Mouse (Mus musculus): Measurements from ENCODE around the gene Rai1.

Gene Rai1

GRCm38 (mm10) chr11:60193556-60193955 is 88.7 kb downstream of the Rai1 start:
- no peak for DNase-seq

GRCm38 (mm10) chr11:60195108-60195507 is 90.3 kb downstream of the Rai1 start:
- DNase-seq: no peak

- DNase-seq: no peak
Measured at GRCm38 (mm10) chr11:60196344-60196743, 91.5 kb downstream of the Rai1 start.

- DNase-seq: no peak
Measured at GRCm38 (mm10) chr11:60197998-60198619, 93.3 kb downstream of the Rai1 start.

GRCm38 (mm10) chr11:60198651-60199050 is 93.8 kb downstream of the Rai1 start:
- DNase-seq: no peak

GRCm38 (mm10) chr11:60199702-60200184 is 94.9 kb downstream of the Rai1 start:
- peak; percentile 88 for DNase-seq

GRCm38 (mm10) chr11:60200384-60200783 is 95.6 kb downstream of the Rai1 start:
- DNase-seq: no peak

GRCm38 (mm10) chr11:60202710-60203638 is 98.2 kb downstream of the Rai1 start:
- DNase-seq: no peak

GRCm38 (mm10) chr11:60205026-60205425 is 100.2 kb downstream of the Rai1 start:
- no peak for DNase-seq

- no peak for DNase-seq
Measured at GRCm38 (mm10) chr11:60206207-60206606, 101.4 kb downstream of the Rai1 start.

- DNase-seq: no peak
Measured at GRCm38 (mm10) chr11:60208201-60208600, 103.4 kb downstream of the Rai1 start.

- no peak for DNase-seq
Measured at GRCm38 (mm10) chr11:60208712-60209111, 103.9 kb downstream of the Rai1 start.

GRCm38 (mm10) chr11:60209217-60209932 is 104.6 kb downstream of the Rai1 start:
- peak; percentile 65 for DNase-seq

- DNase-seq: no peak
Measured at GRCm38 (mm10) chr11:60209933-60210249, 105.1 kb downstream of the Rai1 start.

GRCm38 (mm10) chr11:60210305-60210724 is 105.5 kb downstream of the Rai1 start:
- DNase-seq: peak; percentile 84

GRCm38 (mm10) chr11:60211152-60211551 is 106.3 kb downstream of the Rai1 start:
- no peak for DNase-seq

- DNase-seq: no peak
Measured at GRCm38 (mm10) chr11:60211761-60212160, 106.9 kb downstream of the Rai1 start.

GRCm38 (mm10) chr11:60213266-60213665 is 108.5 kb downstream of the Rai1 start:
- no peak for DNase-seq

- DNase-seq: no peak
Measured at GRCm38 (mm10) chr11:60216671-60217070, 111.9 kb downstream of the Rai1 start.

- no peak for DNase-seq
Measured at GRCm38 (mm10) chr11:60217467-60217866, 112.7 kb downstream of the Rai1 start.

- no peak for DNase-seq
Measured at GRCm38 (mm10) chr11:60219609-60220008, 114.8 kb downstream of the Rai1 start.

GRCm38 (mm10) chr11:60220291-60220804 is 115.5 kb downstream of the Rai1 start:
- DNase-seq: peak; percentile 89

GRCm38 (mm10) chr11:60221425-60221824 is 116.6 kb downstream of the Rai1 start:
- no peak for DNase-seq

Measured in right cerebral cortex, postnatal 25 days (tissue).